Mouse (Mus musculus): Measurements from ENCODE around the gene Abhd4.

- TF ChIP-seq CTCF (IDR thresholded peaks at IDR 0.05), result no peak
- TF ChIP-seq EP300 (IDR thresholded peaks at IDR 0.05), result no peak
Observed at GRCm38 (mm10) chr14:54205904-54206303, 48.1 kb upstream of the Abhd4 start.
